ENCODE assay signal across 20 mouse cellular contexts in genomic region chr16:41729911-41730310, GRCm38 (mm10).
DNase-seq lines count a peak whose midpoint lies in the region; ATAC-seq and TF ChIP-seq lines count a peak whose summit lies in the region.
"Had no signal": no experiment of that assay in that cellular context is flagged by ENCODE, and none has a peak within 500 bp of the region (broad histone marks: within the 10 kb centered on the region; RNA-seq: fewer than 3 reads in every experiment).

No protein-coding gene starts in this region.

- H3K4me2 ChIP-seq in forebrain, embryonic 13.5 days = no peak overlapping the region
- no peak overlapping the region for H3K4me2 ChIP-seq in forebrain, embryonic 14.5 days (ENCODE audit: low read length)
- H3K4me2 ChIP-seq in hindbrain, embryonic 14.5 days (replicated peaks) = no peak overlapping the region
- no peak overlapping the region for H3K4me2 ChIP-seq in hindbrain, embryonic 13.5 days
- H3K4me2 ChIP-seq: embryonic facial prominence, embryonic 12.5 days; heart, embryonic 13.5 days; hindbrain, embryonic 12.5 days; intestine, embryonic 15.5 days had no signal

- H3K27ac ChIP-seq in cerebellum, adult 2 months (ENCODE audit: insufficient read depth, low read length) = peak overlapping the region; percentile 77; the same call in 1 of the 2 replicates
- H3K27ac ChIP-seq in forebrain, embryonic 13.5 days = peak overlapping the region; percentile 25; the same call in 1 of the 2 replicates
- H3K27ac ChIP-seq in forebrain, embryonic 14.5 days (ENCODE audit: low read depth, low read length) = no peak overlapping the region
- H3K27ac ChIP-seq in hindbrain, embryonic 14.5 days = peak overlapping the region; percentile 62; the same call in 1 of the 2 replicates
- no peak overlapping the region for H3K27ac ChIP-seq in hindbrain, embryonic 13.5 days
- H3K27ac ChIP-seq: embryonic facial prominence, embryonic 12.5 days; heart, embryonic 13.5 days; hindbrain, embryonic 12.5 days; intestine, embryonic 15.5 days had no signal

- peaks cover 11% of the 10 kb centered on the region; the same call in 1 of the 2 replicates for H3K4me1 ChIP-seq in cerebellum, adult 2 months (ENCODE audit: control insufficient read depth, insufficient read depth, low read length)
- peaks cover 8% of the 10 kb centered on the region; the same call in 1 of the 2 replicates for H3K4me1 ChIP-seq in forebrain, embryonic 13.5 days
- H3K4me1 ChIP-seq in forebrain, embryonic 14.5 days (ENCODE audit: control insufficient read depth, insufficient read depth, low read length) = no peaks in the 10 kb centered on the region
- peaks cover 6% of the 10 kb centered on the region; the same call in 1 of the 2 replicates for H3K4me1 ChIP-seq in hindbrain, embryonic 14.5 days (replicated peaks; ENCODE audit: control insufficient read depth, insufficient read depth, low read length)
- H3K4me1 ChIP-seq in hindbrain, embryonic 13.5 days (replicated peaks) = peaks cover 4% of the 10 kb centered on the region
- H3K4me1 ChIP-seq: embryonic facial prominence, embryonic 12.5 days; heart, embryonic 13.5 days; hindbrain, embryonic 12.5 days; intestine, embryonic 15.5 days had no signal

- H3K36me3 ChIP-seq in forebrain, embryonic 13.5 days (ENCODE audit: poor library complexity, severe bottlenecking) = no peaks in the 10 kb centered on the region
- H3K36me3 ChIP-seq in forebrain, embryonic 14.5 days (ENCODE audit: control insufficient read depth, insufficient read depth, low read length) = no peaks in the 10 kb centered on the region
- H3K36me3 ChIP-seq in hindbrain, embryonic 14.5 days (replicated peaks; ENCODE audit: control insufficient read depth, insufficient read depth) = no peaks in the 10 kb centered on the region
- H3K36me3 ChIP-seq in hindbrain, embryonic 13.5 days = no peaks in the 10 kb centered on the region
- H3K36me3 ChIP-seq: embryonic facial prominence, embryonic 12.5 days; G1E; heart, embryonic 13.5 days; hindbrain, embryonic 12.5 days; intestine, embryonic 15.5 days had no signal

- no peak for TF ChIP-seq CTCF in cerebellum, adult 2 months (IDR thresholded peaks at IDR 0.05; ENCODE audit: borderline replicate concordance, insufficient read depth, low read depth, low read length)

- ATAC-seq in cerebellum, adult (ENCODE audit: insufficient number of reproducible peaks, low FRiP score, low TSS enrichment) = no peak
- ATAC-seq in forebrain, embryonic 13.5 days = no peak
- ATAC-seq in forebrain, embryonic 14.5 days = no peak
- no peak for ATAC-seq in hindbrain, embryonic 14.5 days (ENCODE audit: low FRiP score)
- no peak for ATAC-seq in hindbrain, embryonic 13.5 days (ENCODE audit: low FRiP score)
- ATAC-seq: CD4-positive, CD25-positive, alpha-beta regulatory T cell, adult 4 months; intestine, embryonic 15.5 days had no signal

- H3K9ac ChIP-seq in forebrain, embryonic 13.5 days = no peak overlapping the region
- H3K9ac ChIP-seq in forebrain, embryonic 14.5 days (ENCODE audit: low read length) = no peak overlapping the region
- no peak overlapping the region for H3K9ac ChIP-seq in hindbrain, embryonic 14.5 days
- H3K9ac ChIP-seq in hindbrain, embryonic 13.5 days = no peak overlapping the region
- H3K9ac ChIP-seq: embryonic facial prominence, embryonic 12.5 days; heart, embryonic 13.5 days; hindbrain, embryonic 12.5 days; intestine, embryonic 15.5 days had no signal

- TF ChIP-seq POLR2A in cerebellum, adult 2 months (IDR thresholded peaks at IDR 0.05; ENCODE audit: borderline replicate concordance, insufficient read depth, low read length) = no peak

- no peaks in the 10 kb centered on the region for H3K27me3 ChIP-seq in cerebellum, adult 2 months (ENCODE audit: control insufficient read depth, insufficient read depth, low read length)
- H3K27me3 ChIP-seq in forebrain, embryonic 13.5 days = no peaks in the 10 kb centered on the region
- no peaks in the 10 kb centered on the region for H3K27me3 ChIP-seq in forebrain, embryonic 14.5 days (replicated peaks; ENCODE audit: control insufficient read depth, insufficient read depth, low read length)
- no peaks in the 10 kb centered on the region for H3K27me3 ChIP-seq in hindbrain, embryonic 14.5 days (ENCODE audit: control insufficient read depth, insufficient read depth, low read length)
- no peaks in the 10 kb centered on the region for H3K27me3 ChIP-seq in hindbrain, embryonic 13.5 days
- H3K27me3 ChIP-seq: embryonic facial prominence, embryonic 12.5 days; heart, embryonic 13.5 days; hindbrain, embryonic 12.5 days; intestine, embryonic 15.5 days had no signal

- DNase-seq in cerebellum, adult 2 months = peak in 1 of 2 experiments; percentile 54
- DNase-seq in forebrain, embryonic 14.5 days (ENCODE audit: low spot score) = no peak
- DNase-seq in hindbrain, embryonic 14.5 days (ENCODE audit: low spot score) = no peak
- DNase-seq in layer of hippocampus, postnatal 10 days (ENCODE audit: low spot score in 2 of 2) = no peak
- DNase-seq: adrenal gland, adult 8-10 months; adrenal gland, postnatal 36 days; B cell, adult 2 months; gastrocnemius, postnatal 36 days; heart, adult 11 months; heart, postnatal 4 days; kidney, adult 18-20 months had no signal

- no peaks in the 10 kb centered on the region for H3K9me3 ChIP-seq in forebrain, embryonic 13.5 days (replicated peaks)
- no peaks in the 10 kb centered on the region for H3K9me3 ChIP-seq in forebrain, embryonic 14.5 days (replicated peaks; ENCODE audit: control insufficient read depth, low read length)
- no peaks in the 10 kb centered on the region for H3K9me3 ChIP-seq in hindbrain, embryonic 14.5 days (ENCODE audit: control insufficient read depth, low read length)
- no peaks in the 10 kb centered on the region for H3K9me3 ChIP-seq in hindbrain, embryonic 13.5 days
- H3K9me3 ChIP-seq: embryonic facial prominence, embryonic 12.5 days; heart, embryonic 13.5 days; hindbrain, embryonic 12.5 days; intestine, embryonic 15.5 days had no signal

- WGBS in cerebellum, adult 2 months = 30% methylated on average over 1 of the region's 1 CpGs
- WGBS in forebrain, embryonic 13.5 days = 91% methylated on average over 1 of the region's 1 CpGs
- WGBS in forebrain, embryonic 14.5 days = 86% methylated on average over 1 of the region's 1 CpGs
- WGBS in hindbrain, embryonic 14.5 days = 84% methylated on average over 1 of the region's 1 CpGs
- 90% methylated on average over 1 of the region's 1 CpGs for WGBS in hindbrain, embryonic 13.5 days

- H3K4me3 ChIP-seq in cerebellum, adult 2 months (replicated peaks; ENCODE audit: insufficient read depth, low read depth, low read length) = no peak overlapping the region
- H3K4me3 ChIP-seq in forebrain, embryonic 13.5 days = no peak overlapping the region
- H3K4me3 ChIP-seq in forebrain, embryonic 14.5 days (ENCODE audit: low read depth, low read length) = no peak overlapping the region
- no peak overlapping the region for H3K4me3 ChIP-seq in hindbrain, embryonic 14.5 days (replicated peaks; ENCODE audit: low read length)
- H3K4me3 ChIP-seq in hindbrain, embryonic 13.5 days = no peak overlapping the region
- H3K4me3 ChIP-seq: embryonic facial prominence, embryonic 12.5 days; heart, embryonic 13.5 days; hindbrain, embryonic 12.5 days; intestine, embryonic 15.5 days had no signal

Comparison
In these comparisons a context has a peak if more than half of its experiments do, and no peak if none do; other contexts are left out.
1. H3K27ac ChIP-seq: peak in cerebellum, adult 2 months (single experiment), forebrain, embryonic 13.5 days (single experiment) and hindbrain, embryonic 14.5 days (single experiment); none in forebrain, embryonic 14.5 days (single experiment) and hindbrain, embryonic 13.5 days (single experiment).